Mouse (Mus musculus): ENCODE measurements at regions not wholly inside any gene's neighbourhood (a gene's known extent, or its start where the extent isn't known, plus 50 kb on each side); places are given as distances from the start of the nearest gene placed in this dataset.

- no peak for ATAC-seq (replicated peaks; ENCODE audit: poor library complexity)
These were observed 70.4 kb downstream of the Irx5 start for GRCm38 (mm10) chr8:92427801-92428200.

- ATAC-seq (replicated peaks; ENCODE audit: poor library complexity) = no peak
These were observed 79.7 kb downstream of the Irx5 start for GRCm38 (mm10) chr8:92437075-92437663.

- no peak for ATAC-seq (replicated peaks; ENCODE audit: poor library complexity)
These were observed 80.9 kb downstream of the Irx5 start for GRCm38 (mm10) chr8:92438294-92438693.

GRCm38 (mm10) chr8:92439713-92440436 lies 82.5 kb downstream of the Irx5 start:
- ATAC-seq (replicated peaks; ENCODE audit: poor library complexity) = no peak

- no peak for ATAC-seq (replicated peaks; ENCODE audit: poor library complexity)
These were observed 84.7 kb downstream of the Irx5 start for GRCm38 (mm10) chr8:92442086-92442485.

GRCm38 (mm10) chr8:92459291-92459690 lies 101.9 kb downstream of the Irx5 start:
- no peak for ATAC-seq (replicated peaks; ENCODE audit: poor library complexity)

GRCm38 (mm10) chr8:92460129-92460953 lies 102.9 kb downstream of the Irx5 start:
- ATAC-seq (replicated peaks; ENCODE audit: poor library complexity) = no peak

GRCm38 (mm10) chr8:92469141-92470000 lies 111.9 kb downstream of the Irx5 start:
- ATAC-seq (replicated peaks; ENCODE audit: poor library complexity) = no peak

GRCm38 (mm10) chr8:92472257-92472656 lies 114.8 kb downstream of the Irx5 start:
- no peak for ATAC-seq (replicated peaks; ENCODE audit: poor library complexity)

- no peak for ATAC-seq (replicated peaks; ENCODE audit: poor library complexity)
These were observed 115.4 kb downstream of the Irx5 start for GRCm38 (mm10) chr8:92472817-92473216.

GRCm38 (mm10) chr8:92482393-92482792 lies 125.0 kb downstream of the Irx5 start:
- no peak for ATAC-seq (replicated peaks; ENCODE audit: poor library complexity)

GRCm38 (mm10) chr8:92483055-92483765 lies 125.8 kb downstream of the Irx5 start:
- ATAC-seq (replicated peaks; ENCODE audit: poor library complexity) = peak; percentile 96

- no peak for ATAC-seq (replicated peaks; ENCODE audit: poor library complexity)
These were observed 131.2 kb downstream of the Irx5 start for GRCm38 (mm10) chr8:92488526-92489159.

GRCm38 (mm10) chr8:92491533-92491932 lies 134.1 kb downstream of the Irx5 start:
- ATAC-seq (replicated peaks; ENCODE audit: poor library complexity) = no peak

- no peak for ATAC-seq (replicated peaks; ENCODE audit: poor library complexity)
These were observed 136.0 kb downstream of the Irx5 start for GRCm38 (mm10) chr8:92493403-92493802.

GRCm38 (mm10) chr8:92505552-92506281 lies 148.3 kb downstream of the Irx5 start:
- no peak for ATAC-seq (replicated peaks; ENCODE audit: poor library complexity)

GRCm38 (mm10) chr8:92506436-92506835 lies 149.0 kb downstream of the Irx5 start:
- ATAC-seq (replicated peaks; ENCODE audit: poor library complexity) = no peak

- no peak; the same call in 1 of the 2 replicates for ATAC-seq (replicated peaks; ENCODE audit: poor library complexity)
These were observed 149.5 kb downstream of the Irx5 start for GRCm38 (mm10) chr8:92506906-92507305.

- ATAC-seq (replicated peaks; ENCODE audit: poor library complexity) = no peak
These were observed 158.0 kb downstream of the Irx5 start for GRCm38 (mm10) chr8:92515385-92515784.

Data from megakaryocyte progenitor cell, adult 5-6 weeks (primary cell).